In genomic region chr1:132366235-132366634, GRCm38 (mm10) we compare ENCODE assay signal across 14 mouse cellular contexts. TPM values are rescaled to one million over a fixed set of nuclear protein-coding genes. Genes with fewer than 3 reads are reported as not detected.
DNase-seq lines count a peak whose midpoint lies in the region; ATAC-seq and TF ChIP-seq lines count a peak whose summit lies in the region.
"Had no signal": no experiment of that assay in that cellular context is flagged by ENCODE, and none has a peak within 500 bp of the region (broad histone marks: within the 10 kb centered on the region; RNA-seq: fewer than 3 reads in every experiment).

No protein-coding gene starts in this region.

- H3K9ac ChIP-seq in forebrain, embryonic 14.5 days (ENCODE audit: low read length), result no peak overlapping the region

- H3K4me3 ChIP-seq in forebrain, embryonic 10.5 days, result no peak overlapping the region
- no peak overlapping the region for H3K4me3 ChIP-seq in forebrain, embryonic 14.5 days (ENCODE audit: low read depth, low read length)
- no peak overlapping the region for H3K4me3 ChIP-seq in layer of hippocampus, adult 2 months
- H3K4me3 ChIP-seq: embryonic facial prominence, embryonic 13.5 days; myocyte had no signal

- peaks cover 84% of the 10 kb centered on the region for H3K36me3 ChIP-seq in forebrain, embryonic 10.5 days (replicated peaks)
- H3K36me3 ChIP-seq in forebrain, embryonic 14.5 days (ENCODE audit: control insufficient read depth, insufficient read depth, low read length), result peaks cover 17% of the 10 kb centered on the region

- DNase-seq in forebrain, embryonic 10.5 days (ENCODE audit: extremely low spot score, low spot score), result no peak
- no peak for DNase-seq in forebrain, embryonic 14.5 days (ENCODE audit: low spot score)
- DNase-seq in layer of hippocampus, adult 2 months (ENCODE audit: low spot score in 2 of 2), result no peak
- no peak for DNase-seq in layer of hippocampus, postnatal 36 days
- peak; percentile 74 for DNase-seq in retina, postnatal 1 day
- DNase-seq in retina, embryonic 14.5 days (ENCODE audit: low spot score), result no peak
- DNase-seq in kidney, adult 8-10 months, result no peak
- no peak for DNase-seq in thymus, adult 18-20 months
- DNase-seq: kidney, postnatal 10 days; lung, postnatal 14 days; right cerebral cortex, adult 18-20 months; thymus, adult 2 months had no signal

- no peak for TF ChIP-seq CTCF in layer of hippocampus, adult 2 months (conservative IDR thresholded peaks at IDR 0.05)

- H3K27ac ChIP-seq in forebrain, embryonic 10.5 days, result peak overlapping the region; percentile 54
- H3K27ac ChIP-seq in forebrain, embryonic 14.5 days (ENCODE audit: low read depth, low read length), result no peak overlapping the region
- H3K27ac ChIP-seq in layer of hippocampus, adult 2 months, result peak overlapping the region; percentile 86
- H3K27ac ChIP-seq: embryonic facial prominence, embryonic 13.5 days had no signal

- no peak for ATAC-seq in forebrain, embryonic 14.5 days

- H3K27me3 ChIP-seq in forebrain, embryonic 10.5 days (ENCODE audit: poor library complexity, severe bottlenecking), result no peaks in the 10 kb centered on the region
- H3K27me3 ChIP-seq in forebrain, embryonic 14.5 days (replicated peaks; ENCODE audit: control insufficient read depth, insufficient read depth, low read length), result no peaks in the 10 kb centered on the region
- H3K27me3 ChIP-seq: embryonic facial prominence, embryonic 13.5 days had no signal

- H3K9me3 ChIP-seq in forebrain, embryonic 10.5 days, result no peaks in the 10 kb centered on the region
- no peaks in the 10 kb centered on the region for H3K9me3 ChIP-seq in forebrain, embryonic 14.5 days (replicated peaks; ENCODE audit: control insufficient read depth, low read length)
- H3K9me3 ChIP-seq: embryonic facial prominence, embryonic 13.5 days had no signal

- H3K4me2 ChIP-seq in forebrain, embryonic 14.5 days (ENCODE audit: low read length), result no peak overlapping the region
- H3K4me2 ChIP-seq: embryonic facial prominence, embryonic 13.5 days had no signal

- WGBS in forebrain, embryonic 10.5 days, result 48% methylated on average over 8 of the region's 8 CpGs
- 48% methylated on average over 8 of the region's 8 CpGs for whole genome bisulfite sequencing in forebrain, embryonic 14.5 days

- H3K4me1 ChIP-seq in forebrain, embryonic 10.5 days, result peaks cover 36% of the 10 kb centered on the region
- peaks cover under 1% of the 10 kb centered on the region; the same call in 1 of the 2 replicates for H3K4me1 ChIP-seq in forebrain, embryonic 14.5 days (ENCODE audit: control insufficient read depth, insufficient read depth, low read length)

RNA-seq across cellular contexts. Expression of gene Tmcc2, which starts 24.8 kb away (rescaled TPM):
- 7.9 and 8.8 TPM in 2 replicates for polyA plus RNA-seq in forebrain, embryonic 10.5 days (2016; fragmentation: Nextera tagmentation; extraction: Ambion mirVana)
- 18.2 and 23.1 TPM in 2 replicates for polyA plus RNA-seq in forebrain, embryonic 14.5 days (2014; fragmentation: Nextera tagmentation; extraction: Ambion mirVana)
- total RNA-seq in layer of hippocampus, adult 2 months (2021), result 100 to 1,000 TPM; 242 to 256 TPM
- total RNA-seq in layer of hippocampus, postnatal 36 days (2021), result 100 to 1,000 TPM; 240 to 247 TPM

RNA-seq across cellular contexts. Expression of gene Nuak2, which starts 50.3 kb away (rescaled TPM):
- 49.9 TPM in 2 replicates for polyA plus RNA-seq in forebrain, embryonic 10.5 days (2016; fragmentation: Nextera tagmentation; extraction: Ambion mirVana)
- polyA plus RNA-seq in forebrain, embryonic 14.5 days (2014; fragmentation: Nextera tagmentation; extraction: Ambion mirVana), result 18.8 and 20.1 TPM in 2 replicates
- total RNA-seq in layer of hippocampus, adult 2 months (2021), result 1 to 10 TPM in 1 of 2 experiments, under 1 TPM in 1; 0.76 to 1.7 TPM
- total RNA-seq in layer of hippocampus, postnatal 36 days (2021), result 1 to 10 TPM in 1 of 2 experiments, under 1 TPM in 1; 0.63 to 1.1 TPM

RNA-seq across cellular contexts. Expression of gene Dstyk, which starts 51.1 kb away (rescaled TPM):
- polyA plus RNA-seq in forebrain, embryonic 10.5 days (2016; fragmentation: Nextera tagmentation; extraction: Ambion mirVana), result 14.4 and 14.9 TPM in 2 replicates
- polyA plus RNA-seq in forebrain, embryonic 14.5 days (2014; fragmentation: Nextera tagmentation; extraction: Ambion mirVana), result 7.7 and 8.9 TPM in 2 replicates
- 10 to 100 TPM; 49.0 to 50.2 TPM for total RNA-seq in layer of hippocampus, adult 2 months (2021)
- total RNA-seq in layer of hippocampus, postnatal 36 days (2021), result 10 to 100 TPM; 53.1 to 54.0 TPM
